Mouse (Mus musculus): ENCODE measurements around the gene Efcab6. TPM values are rescaled to one million over a fixed set of nuclear protein-coding genes. Genes with fewer than 3 reads are reported as not detected.

Efcab6 gene
- polyA plus RNA-seq, 1 experiment from 2014 or later, result 0.26 TPM

DNA sequence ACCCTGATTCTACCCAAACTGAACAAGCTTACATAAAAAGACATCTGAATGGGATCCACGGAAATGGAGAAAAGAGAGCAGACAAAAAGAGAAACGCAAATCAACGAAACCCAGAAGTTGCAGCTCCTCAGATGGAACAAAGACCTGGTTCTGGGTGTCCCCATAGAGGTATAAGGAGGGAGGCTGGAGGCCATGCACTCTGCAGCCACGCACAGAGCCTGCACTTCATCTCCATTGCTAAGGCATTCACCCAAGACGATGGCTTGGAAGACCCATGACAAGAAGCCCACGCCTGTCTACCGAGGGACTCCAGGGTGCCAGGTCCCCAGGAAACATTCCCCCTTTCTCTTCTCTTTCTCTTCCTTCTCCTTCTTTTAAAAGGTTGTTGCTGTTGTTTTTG, 66.6 kb downstream of the Efcab6 start:
- H3K4me1 ChIP-seq (replicated peaks; ENCODE audit: control insufficient read depth, insufficient read depth, low read length), result no peaks in the 10 kb centered on the region; the same call in 1 of the 2 replicates
- H3K27me3 ChIP-seq (ENCODE audit: control insufficient read depth, insufficient read depth, low read length), result no peaks in the 10 kb centered on the region
- no peak overlapping the region for H3K27ac ChIP-seq (ENCODE audit: low read depth, low read length)
- no peaks in the 10 kb centered on the region for H3K9me3 ChIP-seq (ENCODE audit: control insufficient read depth, low read length)
- H3K4me3 ChIP-seq (ENCODE audit: low read depth, low read length), result no peak overlapping the region
- ATAC-seq (ENCODE audit: low FRiP score) (no peak), DNase-seq (ENCODE audit: low spot score) (no peak)
- H3K36me3 ChIP-seq (ENCODE audit: control insufficient read depth, insufficient read depth, low read length), result no peaks in the 10 kb centered on the region
- H3K9ac ChIP-seq (ENCODE audit: low read depth, low read length), result no peak overlapping the region
- no peak overlapping the region; the same call in 1 of the 2 replicates for H3K4me2 ChIP-seq (replicated peaks; ENCODE audit: low read depth, low read length)
- 51% methylated on average over 7 of the region's 7 CpGs for WGBS

DNA sequence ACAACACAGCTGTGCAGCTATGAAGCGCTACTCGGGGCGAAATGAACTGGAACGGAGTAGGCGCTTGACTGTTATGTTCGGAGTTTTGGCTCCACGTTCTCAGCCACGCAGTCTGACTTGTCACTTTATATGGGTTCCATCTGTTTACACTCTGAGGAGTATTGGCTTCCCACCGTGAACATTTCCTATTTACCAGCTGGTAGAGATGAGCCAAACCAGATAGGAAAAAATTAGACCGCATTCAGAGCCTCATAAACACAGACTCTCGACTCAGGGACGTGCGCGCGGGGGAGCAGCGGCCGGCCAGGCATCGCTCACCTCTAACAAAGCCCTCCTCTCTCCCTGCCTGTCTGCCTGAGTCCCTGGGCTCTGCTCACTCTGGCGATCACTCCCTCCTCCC, 67.1 kb downstream of the Efcab6 start:
- Histone ChIP-seq H3K9me3 (ENCODE audit: control insufficient read depth, low read length) (no peaks in the 10 kb centered on the region), H3K27me3 (ENCODE audit: control insufficient read depth, insufficient read depth, low read length) (no peaks in the 10 kb centered on the region), H3K4me3 (ENCODE audit: low read depth, low read length) (no peak overlapping the region), H3K36me3 (ENCODE audit: control insufficient read depth, insufficient read depth, low read length) (no peaks in the 10 kb centered on the region), H3K9ac (ENCODE audit: low read depth, low read length) (no peak overlapping the region), H3K4me1 (replicated peaks; ENCODE audit: control insufficient read depth, insufficient read depth, low read length) (no peaks in the 10 kb centered on the region; the same call in 1 of the 2 replicates), H3K27ac (ENCODE audit: low read depth, low read length) (no peak overlapping the region), H3K4me2 (replicated peaks; ENCODE audit: low read depth, low read length) (peak overlapping the region; percentile 32)
- DNase-seq (ENCODE audit: low spot score) (peak; percentile 44), ATAC-seq (ENCODE audit: low FRiP score) (no peak)
- WGBS, result 12% methylated on average over 19 of the region's 19 CpGs

GRCm38 (mm10) chr15:83997550-83997949, 67.6 kb downstream of the Efcab6 start:
- no peak for ATAC-seq (ENCODE audit: low FRiP score)
- Histone ChIP-seq H3K4me3 (ENCODE audit: low read depth, low read length) (no peak overlapping the region), H3K4me2 (replicated peaks; ENCODE audit: low read depth, low read length) (no peak overlapping the region; the same call in 1 of the 2 replicates), H3K27ac (ENCODE audit: low read depth, low read length) (no peak overlapping the region), H3K4me1 (replicated peaks; ENCODE audit: control insufficient read depth, insufficient read depth, low read length) (no peaks in the 10 kb centered on the region; the same call in 1 of the 2 replicates), H3K27me3 (ENCODE audit: control insufficient read depth, insufficient read depth, low read length) (no peaks in the 10 kb centered on the region), H3K9me3 (ENCODE audit: control insufficient read depth, low read length) (no peaks in the 10 kb centered on the region), H3K36me3 (ENCODE audit: control insufficient read depth, insufficient read depth, low read length) (no peaks in the 10 kb centered on the region), H3K9ac (ENCODE audit: low read depth, low read length) (no peak overlapping the region)
- WGBS, result 23% methylated on average over 4 of the region's 4 CpGs
- DNase-seq (ENCODE audit: low spot score), result peak; percentile 31

GRCm38 (mm10) chr15:83996864-83997263, 68.3 kb downstream of the Efcab6 start:
- Histone ChIP-seq H3K9ac (ENCODE audit: low read depth, low read length) (no peak overlapping the region), H3K4me1 (replicated peaks; ENCODE audit: control insufficient read depth, insufficient read depth, low read length) (no peaks in the 10 kb centered on the region; the same call in 1 of the 2 replicates), H3K27ac (ENCODE audit: low read depth, low read length) (no peak overlapping the region), H3K9me3 (ENCODE audit: control insufficient read depth, low read length) (no peaks in the 10 kb centered on the region), H3K4me2 (replicated peaks; ENCODE audit: low read depth, low read length) (no peak overlapping the region), H3K4me3 (ENCODE audit: low read depth, low read length) (no peak overlapping the region), H3K27me3 (ENCODE audit: control insufficient read depth, insufficient read depth, low read length) (no peaks in the 10 kb centered on the region), H3K36me3 (ENCODE audit: control insufficient read depth, insufficient read depth, low read length) (no peaks in the 10 kb centered on the region)
- WGBS, result 67% methylated on average over 7 of the region's 7 CpGs
- ATAC-seq (ENCODE audit: low FRiP score) (no peak), DNase-seq (ENCODE audit: low spot score) (no peak)

DNA sequence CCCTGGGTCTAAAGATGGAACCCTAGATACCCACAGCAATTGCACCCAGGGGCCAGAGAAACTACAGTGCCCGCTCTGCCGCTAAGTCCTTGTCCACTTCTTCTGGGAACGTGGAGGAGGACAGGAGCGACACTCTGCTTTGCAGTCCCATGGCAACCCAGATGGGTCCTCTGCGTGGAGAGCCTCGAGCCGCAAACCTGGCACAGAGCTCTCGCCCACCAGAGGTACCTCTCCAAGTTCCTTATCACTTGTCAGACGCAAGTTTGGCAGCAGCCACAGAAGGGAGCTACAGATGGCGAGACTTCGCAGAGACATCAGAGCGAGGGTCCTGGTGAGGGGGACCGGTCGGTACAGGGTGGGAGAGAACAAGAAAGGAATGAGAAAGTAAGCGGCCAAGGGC, 73.0 kb downstream of the Efcab6 start:
- Histone ChIP-seq H3K4me2 (replicated peaks; ENCODE audit: low read depth, low read length) (no peak overlapping the region), H3K36me3 (ENCODE audit: control insufficient read depth, insufficient read depth, low read length) (no peaks in the 10 kb centered on the region), H3K4me1 (replicated peaks; ENCODE audit: control insufficient read depth, insufficient read depth, low read length) (no peaks in the 10 kb centered on the region; the same call in 1 of the 2 replicates), H3K9me3 (ENCODE audit: control insufficient read depth, low read length) (no peaks in the 10 kb centered on the region), H3K27ac (ENCODE audit: low read depth, low read length) (no peak overlapping the region), H3K4me3 (ENCODE audit: low read depth, low read length) (no peak overlapping the region), H3K9ac (ENCODE audit: low read depth, low read length) (no peak overlapping the region), H3K27me3 (ENCODE audit: control insufficient read depth, insufficient read depth, low read length) (no peaks in the 10 kb centered on the region)
- WGBS, result 84% methylated on average over 15 of the region's 15 CpGs
- ATAC-seq (ENCODE audit: low FRiP score), result no peak
- DNase-seq (ENCODE audit: low spot score), result no peak

- WGBS, result 4% methylated on average over 3 of the region's 3 CpGs
- no peak overlapping the region for H3K4me2 ChIP-seq (replicated peaks; ENCODE audit: low read depth, low read length)
- H3K27ac ChIP-seq (ENCODE audit: low read depth, low read length), result no peak overlapping the region
- no peak overlapping the region for H3K9ac ChIP-seq (ENCODE audit: low read depth, low read length)
- no peak overlapping the region for H3K4me3 ChIP-seq (ENCODE audit: low read depth, low read length)
- no peaks in the 10 kb centered on the region for H3K4me1 ChIP-seq (replicated peaks; ENCODE audit: control insufficient read depth, insufficient read depth, low read length)
- no peak for ATAC-seq (ENCODE audit: low FRiP score)
- no peaks in the 10 kb centered on the region for H3K36me3 ChIP-seq (ENCODE audit: control insufficient read depth, insufficient read depth, low read length)
- H3K9me3 ChIP-seq (ENCODE audit: control insufficient read depth, low read length), result no peaks in the 10 kb centered on the region
- DNase-seq (ENCODE audit: low spot score), result no peak
- H3K27me3 ChIP-seq (ENCODE audit: control insufficient read depth, insufficient read depth, low read length), result no peaks in the 10 kb centered on the region
Observed at GRCm38 (mm10) chr15:83991461-83991860, 73.7 kb downstream of the Efcab6 start.

- no peaks in the 10 kb centered on the region for H3K36me3 ChIP-seq (ENCODE audit: control insufficient read depth, insufficient read depth, low read length)
- no peaks in the 10 kb centered on the region for H3K4me1 ChIP-seq (replicated peaks; ENCODE audit: control insufficient read depth, insufficient read depth, low read length)
- WGBS, result 88% methylated on average over 5 of the region's 5 CpGs
- DNase-seq (ENCODE audit: low spot score) (no peak), ATAC-seq (ENCODE audit: low FRiP score) (no peak)
- H3K27me3 ChIP-seq (ENCODE audit: control insufficient read depth, insufficient read depth, low read length), result no peaks in the 10 kb centered on the region
- no peak overlapping the region for H3K27ac ChIP-seq (ENCODE audit: low read depth, low read length)
- no peak overlapping the region for H3K9ac ChIP-seq (ENCODE audit: low read depth, low read length)
- no peak overlapping the region for H3K4me2 ChIP-seq (replicated peaks; ENCODE audit: low read depth, low read length)
- no peaks in the 10 kb centered on the region for H3K9me3 ChIP-seq (ENCODE audit: control insufficient read depth, low read length)
- H3K4me3 ChIP-seq (ENCODE audit: low read depth, low read length), result no peak overlapping the region
Observed at GRCm38 (mm10) chr15:83989241-83989640, 75.9 kb downstream of the Efcab6 start.

DNA sequence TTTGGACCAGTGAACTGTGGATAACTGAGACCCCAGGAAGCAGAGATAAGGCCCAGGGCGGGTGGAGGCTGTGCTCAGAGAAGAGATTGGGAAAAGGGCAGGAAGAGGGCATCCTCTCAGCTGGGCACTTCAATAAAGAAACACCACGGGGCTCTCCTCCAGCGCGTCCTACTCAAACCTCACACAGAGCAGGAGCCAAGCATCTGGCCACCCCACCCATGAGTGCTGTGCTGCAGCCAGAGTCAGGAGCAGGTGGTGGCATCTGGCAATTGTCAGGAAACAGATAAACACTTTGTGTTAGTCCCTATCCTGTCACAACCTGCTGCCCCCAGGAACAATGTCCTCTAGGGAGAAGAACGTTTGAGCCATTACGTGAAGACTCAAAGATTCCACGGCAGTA, 77.1 kb downstream of the Efcab6 start:
- Histone ChIP-seq H3K9ac (ENCODE audit: low read depth, low read length) (no peak overlapping the region), H3K9me3 (ENCODE audit: control insufficient read depth, low read length) (no peaks in the 10 kb centered on the region), H3K36me3 (ENCODE audit: control insufficient read depth, insufficient read depth, low read length) (no peaks in the 10 kb centered on the region), H3K4me3 (ENCODE audit: low read depth, low read length) (no peak overlapping the region), H3K27me3 (ENCODE audit: control insufficient read depth, insufficient read depth, low read length) (no peaks in the 10 kb centered on the region), H3K4me1 (replicated peaks; ENCODE audit: control insufficient read depth, insufficient read depth, low read length) (no peaks in the 10 kb centered on the region), H3K27ac (ENCODE audit: low read depth, low read length) (no peak overlapping the region), H3K4me2 (replicated peaks; ENCODE audit: low read depth, low read length) (no peak overlapping the region)
- DNase-seq (ENCODE audit: low spot score) (no peak), ATAC-seq (ENCODE audit: low FRiP score) (no peak)
- WGBS, result 20% methylated on average over 7 of the region's 7 CpGs

GRCm38 (mm10) chr15:83982186-83982936, 82.8 kb downstream of the Efcab6 start:
- no peaks in the 10 kb centered on the region for H3K4me1 ChIP-seq (replicated peaks; ENCODE audit: control insufficient read depth, insufficient read depth, low read length)
- DNase-seq (ENCODE audit: low spot score) (peak; percentile 39), ATAC-seq (ENCODE audit: low FRiP score) (no peak)
- no peak overlapping the region for H3K4me3 ChIP-seq (ENCODE audit: low read depth, low read length)
- H3K27me3 ChIP-seq (ENCODE audit: control insufficient read depth, insufficient read depth, low read length), result no peaks in the 10 kb centered on the region
- H3K9ac ChIP-seq (ENCODE audit: low read depth, low read length), result no peak overlapping the region
- H3K27ac ChIP-seq (ENCODE audit: low read depth, low read length), result no peak overlapping the region
- H3K36me3 ChIP-seq (ENCODE audit: control insufficient read depth, insufficient read depth, low read length), result no peaks in the 10 kb centered on the region
- H3K9me3 ChIP-seq (ENCODE audit: control insufficient read depth, low read length), result no peaks in the 10 kb centered on the region
- no peak overlapping the region for H3K4me2 ChIP-seq (replicated peaks; ENCODE audit: low read depth, low read length)
- WGBS, result 68% methylated on average over 14 of the region's 14 CpGs

Measured in hindbrain, embryonic 11.5 days (tissue).